Mouse (Mus musculus): ENCODE measurements at regions not wholly inside any gene's neighbourhood (a gene's known extent, or its start where the extent isn't known, plus 50 kb on each side); places are given as distances from the start of the nearest gene placed in this dataset.

GRCm38 (mm10) chr3:140059522-140060110 lies 854.1 kb downstream of the Stpg2 start:
- DNase-seq: no peak

GRCm38 (mm10) chr3:140061769-140062381 lies 856.4 kb downstream of the Stpg2 start:
- DNase-seq: no peak

- no peak for DNase-seq
Observed at GRCm38 (mm10) chr3:140062880-140063279, 857.4 kb downstream of the Stpg2 start.

GRCm38 (mm10) chr3:140084333-140084732 lies 878.8 kb downstream of the Stpg2 start:
- DNase-seq: no peak

- DNase-seq: no peak
Observed at GRCm38 (mm10) chr3:140085385-140085784, 879.9 kb downstream of the Stpg2 start.

GRCm38 (mm10) chr3:140088019-140088418 lies 882.5 kb downstream of the Stpg2 start:
- DNase-seq: no peak

- DNase-seq: no peak
Observed at GRCm38 (mm10) chr3:140091900-140092299, 886.4 kb downstream of the Stpg2 start.

GRCm38 (mm10) chr3:140096854-140097540 lies 891.5 kb downstream of the Stpg2 start:
- DNase-seq: no peak

- DNase-seq: no peak
Observed at GRCm38 (mm10) chr3:140109401-140109800, 903.9 kb downstream of the Stpg2 start.

GRCm38 (mm10) chr3:140111414-140112172 lies 906.1 kb downstream of the Stpg2 start:
- DNase-seq: no peak

GRCm38 (mm10) chr3:140115116-140115515 lies 909.6 kb downstream of the Stpg2 start:
- no peak for DNase-seq

- DNase-seq: no peak
Observed at GRCm38 (mm10) chr3:140127310-140127709, 921.8 kb downstream of the Stpg2 start.

GRCm38 (mm10) chr3:140129065-140129778 lies 923.7 kb downstream of the Stpg2 start:
- DNase-seq: no peak

GRCm38 (mm10) chr3:140143900-140144299 lies 938.4 kb downstream of the Stpg2 start:
- no peak for DNase-seq

- DNase-seq: no peak
Observed at GRCm38 (mm10) chr3:140147158-140147933, 941.9 kb downstream of the Stpg2 start.

GRCm38 (mm10) chr3:140150530-140150951 lies 945.0 kb downstream of the Stpg2 start:
- DNase-seq: no peak

- DNase-seq: no peak
Observed at GRCm38 (mm10) chr3:140179471-140179870, 974.0 kb downstream of the Stpg2 start.

- no peak for DNase-seq
Observed at GRCm38 (mm10) chr3:140182690-140183089, 977.2 kb downstream of the Stpg2 start.

- no peak for DNase-seq
Observed at GRCm38 (mm10) chr3:140184899-140185525, 979.5 kb downstream of the Stpg2 start.

GRCm38 (mm10) chr3:140205914-140206313 lies 1000.4 kb downstream of the Stpg2 start:
- DNase-seq: no peak

- DNase-seq: no peak
Observed at GRCm38 (mm10) chr3:140221478-140221877, 990.7 kb downstream of the Pdha2 start.
